Mouse (Mus musculus) limb, embryonic 14.5 days (tissue): ENCODE data around the gene Cldn10. TPM values are rescaled to one million over a fixed set of nuclear protein-coding genes. Genes with fewer than 3 reads are reported as not detected.

Source experiments
- ATAC-seq: fragments of 200-750 bp; cut with Nextera tagmentation; 2 replicates; pipeline ENCODE4 v1.8.0; 2017; ENCODE audit warnings: low read depth, moderate number of reproducible peaks, moderate TSS enrichment; ENCODE audit not compliant: low FRiP score
- DNase-seq: peaks from one replicate; pipeline ENCODE4 v3.0.0-alpha.2; 2015; ENCODE audit warnings: low spot score
- H3K27ac ChIP-seq: fragments of 300-500 bp; sonication (generic); replicated peaks from 2 replicates; pipeline ENCODE4 v1.5.1; 2014; ENCODE audit warnings: low read depth, mild to moderate bottlenecking, low read length, moderate library complexity, mixed read lengths
- H3K27me3 ChIP-seq: fragments of 300-500 bp; sonication (generic); 2 replicates; pipeline ENCODE4 v1.6.1; 2014; ENCODE audit warnings: low read length, mixed read lengths; ENCODE audit not compliant: control insufficient read depth, insufficient read depth
- H3K36me3 ChIP-seq: fragments of 300-500 bp; sonication (generic); 2 replicates; pipeline ENCODE4 v1.6.1; 2014; ENCODE audit warnings: mild to moderate bottlenecking, low read length, moderate library complexity, mixed read lengths; ENCODE audit not compliant: control insufficient read depth, insufficient read depth
- H3K4me1 ChIP-seq: fragments of 300-500 bp; sonication (generic); 2 replicates; pipeline ENCODE4 v1.6.1; 2014; ENCODE audit warnings: antibody characterized with exemption, low read length, mixed read lengths; ENCODE audit not compliant: control insufficient read depth, insufficient read depth
- H3K4me2 ChIP-seq: fragments of 300-500 bp; sonication (generic); replicated peaks from 2 replicates; pipeline ENCODE4 v1.6.1; 2014; ENCODE audit warnings: low read depth, mild to moderate bottlenecking, low read length, moderate library complexity; ENCODE audit not compliant: severe bottlenecking
- H3K4me3 ChIP-seq: fragments of 300-500 bp; sonication (generic); replicated peaks from 2 replicates; pipeline ENCODE4 v1.5.1; 2014; ENCODE audit warnings: low read length
- H3K9ac ChIP-seq: fragments of 300-500 bp; sonication (generic); 2 replicates; pipeline ENCODE4 v1.6.1; 2014; ENCODE audit warnings: mild to moderate bottlenecking, low read depth, low read length, moderate library complexity; ENCODE audit not compliant: severe bottlenecking
- H3K9me3 ChIP-seq: fragments of 300-500 bp; sonication (generic); 2 replicates; pipeline ENCODE4 v1.6.1; 2016; ENCODE audit warnings: low read length; ENCODE audit not compliant: control insufficient read depth
- POLR2A ChIP-seq: fragments of 200-500 bp; IDR thresholded peaks from 2 replicates; pipeline ENCODE4 v1.8.0; 2012; ENCODE audit warnings: inconsistent platforms, mild to moderate bottlenecking, moderate library complexity, borderline replicate concordance; ENCODE audit not compliant: insufficient read depth, insufficient read length; ENCODE audit errors: extremely low read depth
- whole genome bisulfite sequencing: fragments of 180-500 bp; shearing (Covaris S2); extraction: QIAGEN DNeasy Blood & Tissue Kit; methylation state at CpG from one replicate; pipeline ENCODE4 v1.1.7; 2014; 5-methylcytosine and 5-hydroxymethylcytosine counted together
- polyA plus RNA-seq, 2 experiments: library from polyadenylated mRNA; depleted of rRNA in 1 of 2; stranded (reverse) in 1 of 2; unstranded in 1 of 2; fragments of >200 nt; fragmentation: Nextera tagmentation in 1 of 2; extraction: Ambion mirVana in 1 of 2; gene quantifications; 2 replicates each; pipeline versions ENCODE4 v1.2.1 to v1.2.3; 2012 to 2014

Cldn10 gene
- polyA plus RNA-seq, 2 experiments = 0.65 to 1.4 TPM

DNA sequence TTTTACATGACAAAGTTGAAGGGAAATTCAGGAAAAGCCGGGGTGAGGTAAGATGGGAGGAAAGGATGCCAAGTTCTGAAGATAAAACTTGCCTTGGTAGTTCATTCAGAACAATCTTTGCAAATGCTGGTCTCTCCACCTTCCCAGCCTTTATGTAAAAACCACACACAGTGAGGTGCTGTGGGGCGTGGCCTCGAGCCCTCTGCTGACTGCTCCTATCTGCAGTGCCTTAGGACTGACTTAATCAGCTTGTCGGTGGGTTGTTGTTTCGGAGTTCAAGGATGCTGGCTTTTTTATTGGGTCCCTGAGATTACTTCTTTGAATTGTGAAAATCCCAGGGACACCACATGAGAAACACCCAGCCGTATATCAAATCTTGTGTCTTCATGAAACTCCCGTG lies 74.5 kb downstream of the Cldn10 start:
- peaks cover 6% of the 10 kb centered on the region; the same call in 1 of the 2 replicates for H3K4me1 ChIP-seq
- H3K9ac ChIP-seq = no peak overlapping the region
- 55% methylated on average over 7 of the region's 7 CpGs for WGBS
- no peak overlapping the region for H3K27ac ChIP-seq
- H3K4me3 ChIP-seq = no peak overlapping the region
- H3K4me2 ChIP-seq = no peak overlapping the region
- no peaks in the 10 kb centered on the region for H3K36me3 ChIP-seq
- H3K27me3 ChIP-seq = no peaks in the 10 kb centered on the region
- no peak for TF ChIP-seq POLR2A
- DNase-seq = no peak
- ATAC-seq = no peak
- H3K9me3 ChIP-seq = no peaks in the 10 kb centered on the region

DNA sequence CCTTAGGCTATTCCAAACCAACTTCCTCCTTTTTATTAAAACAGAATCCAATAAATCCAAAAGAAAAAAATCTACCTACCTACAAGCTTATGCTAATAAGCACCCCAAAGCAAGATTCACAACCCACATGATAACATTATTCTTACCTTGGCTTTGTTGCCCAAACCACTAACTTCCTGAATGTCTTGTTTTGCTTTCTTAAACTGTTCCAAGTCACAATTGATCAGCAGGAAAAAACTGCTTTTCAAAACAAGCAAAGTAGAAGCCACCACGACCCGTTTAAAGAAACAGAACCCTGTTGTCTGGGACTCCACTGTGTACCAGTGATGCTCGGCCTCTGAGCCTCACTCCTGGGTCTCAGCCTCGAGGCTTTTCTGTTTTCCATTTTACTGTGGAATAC lies 77.2 kb downstream of the Cldn10 start:
- TF ChIP-seq POLR2A = no peak
- H3K27me3 ChIP-seq = no peaks in the 10 kb centered on the region
- H3K4me1 ChIP-seq = peaks cover 6% of the 10 kb centered on the region; the same call in 1 of the 2 replicates
- H3K27ac ChIP-seq = no peak overlapping the region
- no peak overlapping the region for H3K4me2 ChIP-seq
- no peak overlapping the region for H3K9ac ChIP-seq
- no peak for ATAC-seq
- 27% methylated on average over 4 of the region's 4 CpGs for WGBS
- H3K9me3 ChIP-seq = no peaks in the 10 kb centered on the region
- no peak for DNase-seq
- no peaks in the 10 kb centered on the region for H3K36me3 ChIP-seq
- no peak overlapping the region for H3K4me3 ChIP-seq

DNA sequence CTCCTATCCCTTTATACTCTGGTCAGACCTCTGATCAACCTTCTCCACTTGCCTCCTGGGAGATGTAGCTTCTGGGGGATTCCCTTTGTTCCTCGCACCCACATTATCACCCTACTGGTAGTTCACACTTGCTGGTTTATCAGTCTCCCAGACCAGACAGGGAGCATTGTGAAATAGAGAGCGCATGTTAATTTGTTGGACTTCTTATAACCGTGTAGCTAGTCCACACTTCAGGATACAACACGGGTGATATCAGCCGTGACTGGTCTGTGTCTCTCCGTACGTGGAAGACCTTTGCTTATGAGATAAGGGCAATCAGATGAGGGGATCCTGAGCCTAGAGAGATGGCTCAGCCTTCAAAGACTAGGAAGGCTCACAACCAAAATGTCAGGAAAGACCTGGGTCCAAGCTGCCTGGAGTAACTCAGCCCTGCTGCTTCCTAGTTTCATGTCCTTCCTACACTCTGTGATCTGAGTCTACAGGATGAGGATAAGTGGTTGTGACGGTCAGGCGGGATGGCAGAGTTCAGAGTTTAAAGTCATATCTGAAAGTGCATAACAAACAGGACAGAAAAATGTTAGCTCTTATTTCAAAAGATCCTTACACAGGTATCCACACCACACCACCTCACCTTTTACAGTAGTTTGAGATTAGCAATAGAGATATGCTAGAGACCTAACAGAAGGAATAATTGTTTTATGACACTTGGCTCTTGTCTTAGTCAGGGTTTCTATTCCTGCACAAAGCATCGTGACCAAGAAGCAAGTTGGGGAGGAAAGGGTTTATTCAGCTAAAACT lies 78.5 kb downstream of the Cldn10 start:
- no peaks in the 10 kb centered on the region; the same call in 1 of the 2 replicates for H3K36me3 ChIP-seq
- H3K4me2 ChIP-seq = no peak overlapping the region
- no peak overlapping the region for H3K9ac ChIP-seq
- no peak for TF ChIP-seq POLR2A
- H3K27ac ChIP-seq = no peak overlapping the region
- DNase-seq = no peak
- 81% methylated on average over 10 of the region's 10 CpGs for WGBS
- ATAC-seq = no peak
- H3K27me3 ChIP-seq = no peaks in the 10 kb centered on the region
- peaks cover 6% of the 10 kb centered on the region; the same call in 1 of the 2 replicates for H3K4me1 ChIP-seq
- no peaks in the 10 kb centered on the region for H3K9me3 ChIP-seq
- no peak overlapping the region for H3K4me3 ChIP-seq

DNA sequence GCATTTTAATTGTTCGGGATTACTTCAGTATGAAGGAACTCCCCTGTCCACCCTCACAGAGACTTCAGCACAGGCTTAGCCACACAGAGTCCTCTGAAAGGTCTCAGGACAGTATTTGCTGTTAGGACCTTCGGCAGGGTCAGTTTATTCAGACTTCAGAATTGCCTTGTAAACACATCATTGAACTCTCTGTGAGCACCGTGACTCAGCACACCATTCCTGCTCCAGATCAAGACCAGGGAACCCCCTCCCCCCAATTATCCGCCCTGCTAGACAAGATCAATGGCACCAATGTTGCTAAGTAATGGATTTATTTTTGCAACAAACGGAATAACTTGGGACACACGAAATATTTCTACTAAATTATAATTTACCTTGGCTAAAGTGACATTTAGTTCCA lies 79.7 kb downstream of the Cldn10 start:
- 54% methylated on average over 6 of the region's 6 CpGs for WGBS
- Histone ChIP-seq H3K9ac (no peak overlapping the region), H3K9me3 (no peaks in the 10 kb centered on the region), H3K4me3 (no peak overlapping the region), H3K4me1 (peaks cover 6% of the 10 kb centered on the region; the same call in 1 of the 2 replicates), H3K4me2 (no peak overlapping the region), H3K36me3 (no peaks in the 10 kb centered on the region; the same call in 1 of the 2 replicates), H3K27ac (no peak overlapping the region), H3K27me3 (no peaks in the 10 kb centered on the region)
- ATAC-seq (no peak), DNase-seq (no peak)
- no peak for TF ChIP-seq POLR2A

DNA sequence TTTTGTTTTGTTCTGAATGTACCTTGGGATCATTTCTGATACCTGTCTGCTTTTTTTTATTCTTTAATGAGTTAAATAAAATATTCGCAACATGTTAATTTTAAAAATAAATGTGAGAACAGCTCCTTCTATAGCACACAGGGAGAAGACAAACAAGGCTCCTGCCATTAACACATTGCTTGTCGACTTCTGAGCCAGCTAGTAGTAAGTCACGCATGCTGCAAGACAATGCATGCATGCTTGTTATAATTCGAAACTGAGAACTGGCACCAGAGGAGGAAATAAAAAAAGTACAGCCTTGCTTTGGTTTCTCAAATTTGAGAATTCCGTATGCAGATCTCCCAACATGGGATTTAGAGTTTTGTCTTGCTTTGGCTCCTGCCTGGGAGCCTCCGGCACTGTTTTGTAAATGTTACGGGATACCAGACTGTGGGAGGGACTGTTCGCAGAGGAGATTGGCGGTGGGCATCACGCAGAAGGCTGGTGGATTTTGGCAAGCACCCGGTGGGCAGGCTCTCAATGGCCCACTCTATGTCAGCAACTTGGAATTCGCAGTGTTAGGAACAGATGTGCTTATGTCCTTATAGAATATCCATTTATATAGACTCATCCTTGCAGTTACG lies 80.5 kb downstream of the Cldn10 start:
- ATAC-seq (no peak), DNase-seq (no peak)
- H3K9me3 ChIP-seq = no peaks in the 10 kb centered on the region
- H3K4me3 ChIP-seq = no peak overlapping the region
- H3K4me2 ChIP-seq = no peak overlapping the region
- H3K27me3 ChIP-seq = no peaks in the 10 kb centered on the region
- no peak overlapping the region for H3K9ac ChIP-seq
- peaks cover 6% of the 10 kb centered on the region; the same call in 1 of the 2 replicates for H3K4me1 ChIP-seq
- no peak overlapping the region for H3K27ac ChIP-seq
- no peaks in the 10 kb centered on the region; the same call in 1 of the 2 replicates for H3K36me3 ChIP-seq
- WGBS = 79% methylated on average over 13 of the region's 13 CpGs
- TF ChIP-seq POLR2A = no peak
